Mouse (Mus musculus) retina, adult 2 months (tissue): ENCODE results near the gene Car2.

Experiments used
- DNase-seq: peaks from one replicate; pipeline ENCODE4 v3.0.0-alpha.2; 2012; ENCODE audit warnings: low read depth, low spot score

Gene Car2

GRCm38 (mm10) chr3:14878749-14879223 lies 7.3 kb upstream of the Car2 start:
- no peak for DNase-seq

- DNase-seq = no peak
Measured at GRCm38 (mm10) chr3:14879293-14879692, 6.8 kb upstream of the Car2 start.

- no peak for DNase-seq
Measured at GRCm38 (mm10) chr3:14880277-14880676, 5.8 kb upstream of the Car2 start.

GRCm38 (mm10) chr3:14882005-14882404 lies 4.1 kb upstream of the Car2 start:
- DNase-seq = no peak

GRCm38 (mm10) chr3:14882756-14883155 lies 3.3 kb upstream of the Car2 start:
- DNase-seq = no peak

- no peak for DNase-seq
Measured at GRCm38 (mm10) chr3:14884826-14885225, 1.2 kb upstream of the Car2 start.

GRCm38 (mm10) chr3:14887134-14887666 lies 1.1 kb downstream of the Car2 start:
- no peak for DNase-seq

GRCm38 (mm10) chr3:14887686-14888295 lies 1.7 kb downstream of the Car2 start:
- DNase-seq = no peak

GRCm38 (mm10) chr3:14888549-14888948 lies 2.5 kb downstream of the Car2 start:
- no peak for DNase-seq

GRCm38 (mm10) chr3:14889085-14889484 lies 3.0 kb downstream of the Car2 start:
- DNase-seq = no peak

- DNase-seq = no peak
Measured at GRCm38 (mm10) chr3:14889716-14890409, 3.8 kb downstream of the Car2 start.

- no peak for DNase-seq
Measured at GRCm38 (mm10) chr3:14892991-14893390, 6.9 kb downstream of the Car2 start.

GRCm38 (mm10) chr3:14893700-14894099 lies 7.6 kb downstream of the Car2 start:
- DNase-seq = no peak

GRCm38 (mm10) chr3:14895333-14895732 lies 9.3 kb downstream of the Car2 start:
- no peak for DNase-seq

- no peak for DNase-seq
Measured at GRCm38 (mm10) chr3:14897770-14898169, 11.7 kb downstream of the Car2 start.

- DNase-seq = no peak
Measured at GRCm38 (mm10) chr3:14903380-14903779, 17.3 kb downstream of the Car2 start.

- DNase-seq = no peak
Measured at GRCm38 (mm10) chr3:14904165-14904564, 18.1 kb downstream of the Car2 start.

- no peak for DNase-seq
Measured at GRCm38 (mm10) chr3:14907271-14907670, 21.2 kb downstream of the Car2 start.

GRCm38 (mm10) chr3:14911992-14912582 lies 26.0 kb downstream of the Car2 start:
- no peak for DNase-seq

GRCm38 (mm10) chr3:14913774-14914173 lies 27.7 kb downstream of the Car2 start:
- no peak for DNase-seq

- DNase-seq = no peak
Measured at GRCm38 (mm10) chr3:14915355-14915754, 29.3 kb downstream of the Car2 start.

- DNase-seq = no peak
Measured at GRCm38 (mm10) chr3:14917261-14917660, 31.2 kb downstream of the Car2 start.

GRCm38 (mm10) chr3:14944706-14945105 lies 58.6 kb downstream of the Car2 start:
- no peak for DNase-seq
